Mouse (Mus musculus): ENCODE results near the gene Nars2. TPM values are rescaled to one million over a fixed set of nuclear protein-coding genes. Genes with fewer than 3 reads are reported as not detected.
A peak's percentile ranks its signal among the peaks of the same experiment; 100 is the strongest.

The Nars2 gene
- total and polyA plus RNA-seq, 2 experiments from 2014 or later: 11.8 to 17.8 TPM

- no peak for TF ChIP-seq CTCF (IDR thresholded peaks at IDR 0.05; ENCODE audit: low read depth)
- no peak for TF ChIP-seq EP300 (IDR thresholded peaks at IDR 0.05; ENCODE audit: low read depth)
- H3K4me3 ChIP-seq (ENCODE audit: low read depth, low read length): no peak overlapping the region
- ATAC-seq (ENCODE audit: insufficient read depth, low read depth): no peak
- no peaks in the 10 kb centered on the region for H3K27me3 ChIP-seq (ENCODE audit: control insufficient read depth, insufficient read depth, low read length)
- H3K9ac ChIP-seq (replicated peaks; ENCODE audit: low read depth, low read length): no peak overlapping the region
- 58% methylated on average over 8 of the region's 8 CpGs for WGBS
- no peaks in the 10 kb centered on the region; the same call in 1 of the 2 replicates for H3K36me3 ChIP-seq (replicated peaks; ENCODE audit: control insufficient read depth, insufficient read depth, low read length)
- no peak overlapping the region for H3K4me2 ChIP-seq (ENCODE audit: low read depth, low read length)
- no peaks in the 10 kb centered on the region for H3K4me1 ChIP-seq (ENCODE audit: control insufficient read depth, insufficient read depth)
- H3K9me3 ChIP-seq (replicated peaks; ENCODE audit: control insufficient read depth, low read length): no peaks in the 10 kb centered on the region
- H3K27ac ChIP-seq (ENCODE audit: low read depth): no peak overlapping the region
- DNase-seq (ENCODE audit: low spot score): no peak
Measured at GRCm38 (mm10) chr7:96972138-96972904, 21.0 kb downstream of the Nars2 start.

- Histone ChIP-seq H3K9me3 (replicated peaks; ENCODE audit: control insufficient read depth, low read length) (no peaks in the 10 kb centered on the region), H3K36me3 (replicated peaks; ENCODE audit: control insufficient read depth, insufficient read depth, low read length) (no peaks in the 10 kb centered on the region), H3K27ac (ENCODE audit: low read depth) (no peak overlapping the region; the same call in 1 of the 2 replicates), H3K27me3 (ENCODE audit: control insufficient read depth, insufficient read depth, low read length) (no peaks in the 10 kb centered on the region), H3K4me1 (ENCODE audit: control insufficient read depth, insufficient read depth) (no peaks in the 10 kb centered on the region), H3K4me3 (ENCODE audit: low read depth, low read length) (no peak overlapping the region), H3K4me2 (ENCODE audit: low read depth, low read length) (no peak overlapping the region), H3K9ac (replicated peaks; ENCODE audit: low read depth, low read length) (no peak overlapping the region)
- TF ChIP-seq EP300 (IDR thresholded peaks at IDR 0.05; ENCODE audit: low read depth) (no peak), CTCF (IDR thresholded peaks at IDR 0.05; ENCODE audit: low read depth) (no peak)
- 55% methylated on average over 5 of the region's 5 CpGs for WGBS
- peak; percentile 49 for DNase-seq (ENCODE audit: low spot score)
- peak; percentile 67 for ATAC-seq (ENCODE audit: insufficient read depth, low read depth)
Measured at GRCm38 (mm10) chr7:96975914-96976313, 24.6 kb downstream of the Nars2 start.

GRCm38 (mm10) chr7:96977209-96977608, 25.9 kb downstream of the Nars2 start:
- TF ChIP-seq CTCF (IDR thresholded peaks at IDR 0.05; ENCODE audit: low read depth) (no peak), EP300 (IDR thresholded peaks at IDR 0.05; ENCODE audit: low read depth) (no peak)
- H3K36me3 ChIP-seq (replicated peaks; ENCODE audit: control insufficient read depth, insufficient read depth, low read length): no peaks in the 10 kb centered on the region
- no peak overlapping the region for H3K4me3 ChIP-seq (ENCODE audit: low read depth, low read length)
- no peak overlapping the region for H3K27ac ChIP-seq (ENCODE audit: low read depth)
- 68% methylated on average over 1 of the region's 1 CpGs for WGBS
- H3K4me2 ChIP-seq (ENCODE audit: low read depth, low read length): no peak overlapping the region
- no peak overlapping the region for H3K9ac ChIP-seq (replicated peaks; ENCODE audit: low read depth, low read length)
- no peak for ATAC-seq (ENCODE audit: insufficient read depth, low read depth)
- H3K4me1 ChIP-seq (ENCODE audit: control insufficient read depth, insufficient read depth): no peaks in the 10 kb centered on the region
- no peak for DNase-seq (ENCODE audit: low spot score)
- H3K27me3 ChIP-seq (ENCODE audit: control insufficient read depth, insufficient read depth, low read length): no peaks in the 10 kb centered on the region
- no peaks in the 10 kb centered on the region for H3K9me3 ChIP-seq (replicated peaks; ENCODE audit: control insufficient read depth, low read length)

GRCm38 (mm10) chr7:96981366-96981765, 30.1 kb downstream of the Nars2 start:
- Histone ChIP-seq H3K4me2 (ENCODE audit: low read depth, low read length) (no peak overlapping the region), H3K27me3 (ENCODE audit: control insufficient read depth, insufficient read depth, low read length) (no peaks in the 10 kb centered on the region), H3K4me1 (ENCODE audit: control insufficient read depth, insufficient read depth) (peaks cover 6% of the 10 kb centered on the region; the same call in 1 of the 2 replicates), H3K36me3 (replicated peaks; ENCODE audit: control insufficient read depth, insufficient read depth, low read length) (no peaks in the 10 kb centered on the region), H3K4me3 (ENCODE audit: low read depth, low read length) (no peak overlapping the region), H3K27ac (ENCODE audit: low read depth) (no peak overlapping the region), H3K9me3 (replicated peaks; ENCODE audit: control insufficient read depth, low read length) (no peaks in the 10 kb centered on the region), H3K9ac (replicated peaks; ENCODE audit: low read depth, low read length) (no peak overlapping the region)
- no peak for TF ChIP-seq CTCF (IDR thresholded peaks at IDR 0.05; ENCODE audit: low read depth)
- TF ChIP-seq EP300 (IDR thresholded peaks at IDR 0.05; ENCODE audit: low read depth): no peak
- 83% methylated on average over 2 of the region's 2 CpGs for WGBS
- DNase-seq (ENCODE audit: low spot score) (no peak), ATAC-seq (ENCODE audit: insufficient read depth, low read depth) (no peak)

- peak; percentile 36 for ATAC-seq (ENCODE audit: insufficient read depth, low read depth)
- 34% methylated on average over 7 of the region's 7 CpGs for WGBS
- TF ChIP-seq CTCF (IDR thresholded peaks at IDR 0.05; ENCODE audit: low read depth) (no peak), EP300 (IDR thresholded peaks at IDR 0.05; ENCODE audit: low read depth) (no peak)
- Histone ChIP-seq H3K27me3 (ENCODE audit: control insufficient read depth, insufficient read depth, low read length) (no peaks in the 10 kb centered on the region), H3K27ac (ENCODE audit: low read depth) (peak overlapping the region; percentile 68), H3K36me3 (replicated peaks; ENCODE audit: control insufficient read depth, insufficient read depth, low read length) (no peaks in the 10 kb centered on the region), H3K4me2 (ENCODE audit: low read depth, low read length) (no peak overlapping the region), H3K9ac (replicated peaks; ENCODE audit: low read depth, low read length) (no peak overlapping the region), H3K4me1 (ENCODE audit: control insufficient read depth, insufficient read depth) (peaks cover 16% of the 10 kb centered on the region), H3K9me3 (replicated peaks; ENCODE audit: control insufficient read depth, low read length) (no peaks in the 10 kb centered on the region), H3K4me3 (ENCODE audit: low read depth, low read length) (no peak overlapping the region)
- DNase-seq (ENCODE audit: low spot score): peak; percentile 55
Measured at GRCm38 (mm10) chr7:96983660-96984347, 32.5 kb downstream of the Nars2 start.

Data from heart, postnatal 0 days (tissue).